Mouse (Mus musculus): Measurements from ENCODE around the gene Styx. TPM values are rescaled to one million over a fixed set of nuclear protein-coding genes. Genes with fewer than 3 reads are reported as not detected.

The Styx gene
- polyA plus RNA-seq, 1 experiment from 2014 or later, result 81.2 TPM

- no peak for ATAC-seq (ENCODE audit: low FRiP score, low TSS enrichment)
- H3K27ac ChIP-seq (ENCODE audit: low read depth, low read length), result no peak overlapping the region
- no peak overlapping the region for H3K9ac ChIP-seq (ENCODE audit: low read depth, low read length)
- 90% methylated on average over 4 of the region's 4 CpGs for WGBS
- H3K4me2 ChIP-seq (replicated peaks; ENCODE audit: low read depth, low read length), result no peak overlapping the region
- peaks cover 14% of the 10 kb centered on the region for H3K36me3 ChIP-seq (ENCODE audit: control insufficient read depth, insufficient read depth, low read length)
- H3K4me3 ChIP-seq (ENCODE audit: low read length), result no peak overlapping the region
- H3K9me3 ChIP-seq (ENCODE audit: control insufficient read depth, low read length), result no peaks in the 10 kb centered on the region
- no peaks in the 10 kb centered on the region for H3K27me3 ChIP-seq (ENCODE audit: control insufficient read depth, insufficient read depth, low read length)
- peaks cover 4% of the 10 kb centered on the region; the same call in 1 of the 2 replicates for H3K4me1 ChIP-seq (ENCODE audit: control insufficient read depth, insufficient read depth, low read length)
Measured at GRCm38 (mm10) chr14:45328072-45328713, 22.7 kb upstream of the Styx start.

- Histone ChIP-seq H3K4me3 (ENCODE audit: low read length) (peak overlapping the region; percentile 83), H3K4me1 (ENCODE audit: control insufficient read depth, insufficient read depth, low read length) (peaks cover 4% of the 10 kb centered on the region; the same call in 1 of the 2 replicates), H3K9ac (ENCODE audit: low read depth, low read length) (no peak overlapping the region), H3K27ac (ENCODE audit: low read depth, low read length) (no peak overlapping the region), H3K27me3 (ENCODE audit: control insufficient read depth, insufficient read depth, low read length) (no peaks in the 10 kb centered on the region), H3K4me2 (replicated peaks; ENCODE audit: low read depth, low read length) (peak overlapping the region; percentile 46), H3K36me3 (ENCODE audit: control insufficient read depth, insufficient read depth, low read length) (peaks cover 21% of the 10 kb centered on the region), H3K9me3 (ENCODE audit: control insufficient read depth, low read length) (no peaks in the 10 kb centered on the region)
- peak; percentile 9 for ATAC-seq (ENCODE audit: low FRiP score, low TSS enrichment)
- 11% methylated on average over 8 of the region's 8 CpGs for WGBS
Measured at GRCm38 (mm10) chr14:45329018-45329588, 21.8 kb upstream of the Styx start.

- peak within 1 kb of the TSS; percentile 91 for H3K9ac ChIP-seq (ENCODE audit: low read depth, low read length)
- H3K27me3 ChIP-seq (ENCODE audit: control insufficient read depth, insufficient read depth, low read length), result no peaks in the 10 kb centered on the region
- H3K9me3 ChIP-seq (ENCODE audit: control insufficient read depth, low read length), result no peaks in the 10 kb centered on the region
- H3K36me3 ChIP-seq (ENCODE audit: control insufficient read depth, insufficient read depth, low read length), result peaks cover 25% of the 10 kb centered on the region
- WGBS, result under 1% methylated on average over 44 of the region's 44 CpGs
- peaks cover 4% of the 10 kb centered on the region; the same call in 1 of the 2 replicates for H3K4me1 ChIP-seq (ENCODE audit: control insufficient read depth, insufficient read depth, low read length)
- peak within 1 kb of the TSS; percentile 69; the same call in 1 of the 2 replicates for H3K27ac ChIP-seq (ENCODE audit: low read depth, low read length)
- H3K4me2 ChIP-seq (replicated peaks; ENCODE audit: low read depth, low read length), result peak within 1 kb of the TSS; percentile 78
- peak; percentile 98 for ATAC-seq (ENCODE audit: low FRiP score, low TSS enrichment)
- H3K4me3 ChIP-seq (ENCODE audit: low read length), result peak within 1 kb of the TSS; percentile 83
Measured at GRCm38 (mm10) chr14:45329589-45330181, 21.2 kb upstream of the Styx start, which contains the start of gene Psmc6. TSS of gene Psmc6 (plus strand) at chr14:45329788.

GRCm38 (mm10) chr14:45364211-45365195, 13.6 kb downstream of the Styx start:
- ATAC-seq (ENCODE audit: low FRiP score, low TSS enrichment), result no peak
- 94% methylated on average over 16 of the region's 16 CpGs for WGBS
- Histone ChIP-seq H3K4me3 (ENCODE audit: low read length) (no peak overlapping the region), H3K9ac (ENCODE audit: low read depth, low read length) (no peak overlapping the region), H3K4me1 (ENCODE audit: control insufficient read depth, insufficient read depth, low read length) (no peaks in the 10 kb centered on the region), H3K36me3 (ENCODE audit: control insufficient read depth, insufficient read depth, low read length) (peaks cover 4% of the 10 kb centered on the region), H3K9me3 (ENCODE audit: control insufficient read depth, low read length) (no peaks in the 10 kb centered on the region), H3K27me3 (ENCODE audit: control insufficient read depth, insufficient read depth, low read length) (no peaks in the 10 kb centered on the region), H3K4me2 (replicated peaks; ENCODE audit: low read depth, low read length) (no peak overlapping the region), H3K27ac (ENCODE audit: low read depth, low read length) (no peak overlapping the region)

GRCm38 (mm10) chr14:45365196-45365587, 14.3 kb downstream of the Styx start:
- no peaks in the 10 kb centered on the region for H3K4me1 ChIP-seq (ENCODE audit: control insufficient read depth, insufficient read depth, low read length)

GRCm38 (mm10) chr14:45378771-45379170, 27.9 kb downstream of the Styx start:
- H3K27ac ChIP-seq (ENCODE audit: low read depth, low read length), result no peak overlapping the region

More at GRCm38 (mm10) chr14:45365196-45365587, 14.3 kb downstream of the Styx start:
- Histone ChIP-seq H3K27me3 (ENCODE audit: control insufficient read depth, insufficient read depth, low read length) (no peaks in the 10 kb centered on the region), H3K36me3 (ENCODE audit: control insufficient read depth, insufficient read depth, low read length) (peaks cover 11% of the 10 kb centered on the region), H3K4me3 (ENCODE audit: low read length) (no peak overlapping the region), H3K27ac (ENCODE audit: low read depth, low read length) (no peak overlapping the region), H3K4me2 (replicated peaks; ENCODE audit: low read depth, low read length) (no peak overlapping the region), H3K9ac (ENCODE audit: low read depth, low read length) (no peak overlapping the region), H3K9me3 (ENCODE audit: control insufficient read depth, low read length) (no peaks in the 10 kb centered on the region)
- WGBS, result 87% methylated on average over 6 of the region's 6 CpGs
- no peak for ATAC-seq (ENCODE audit: low FRiP score, low TSS enrichment)

GRCm38 (mm10) chr14:45380756-45381155, 29.9 kb downstream of the Styx start:
- no peaks in the 10 kb centered on the region for H3K9me3 ChIP-seq (ENCODE audit: control insufficient read depth, low read length)
- no peak overlapping the region for H3K27ac ChIP-seq (ENCODE audit: low read depth, low read length)
- WGBS, result 92% methylated on average over 6 of the region's 6 CpGs
- no peak for ATAC-seq (ENCODE audit: low FRiP score, low TSS enrichment)
- H3K27me3 ChIP-seq (ENCODE audit: control insufficient read depth, insufficient read depth, low read length), result no peaks in the 10 kb centered on the region
- no peak overlapping the region for H3K4me2 ChIP-seq (replicated peaks; ENCODE audit: low read depth, low read length)
- no peaks in the 10 kb centered on the region for H3K4me1 ChIP-seq (ENCODE audit: control insufficient read depth, insufficient read depth, low read length)
- no peak overlapping the region for H3K4me3 ChIP-seq (ENCODE audit: low read length)
- H3K9ac ChIP-seq (ENCODE audit: low read depth, low read length), result no peak overlapping the region
- peaks cover 32% of the 10 kb centered on the region for H3K36me3 ChIP-seq (ENCODE audit: control insufficient read depth, insufficient read depth, low read length)

More at GRCm38 (mm10) chr14:45378771-45379170, 27.9 kb downstream of the Styx start:
- 62% methylated on average over 3 of the region's 3 CpGs for WGBS
- Histone ChIP-seq H3K4me2 (replicated peaks; ENCODE audit: low read depth, low read length) (no peak overlapping the region), H3K4me1 (ENCODE audit: control insufficient read depth, insufficient read depth, low read length) (no peaks in the 10 kb centered on the region), H3K36me3 (ENCODE audit: control insufficient read depth, insufficient read depth, low read length) (peaks cover 32% of the 10 kb centered on the region), H3K4me3 (ENCODE audit: low read length) (no peak overlapping the region), H3K9ac (ENCODE audit: low read depth, low read length) (no peak overlapping the region), H3K27me3 (ENCODE audit: control insufficient read depth, insufficient read depth, low read length) (no peaks in the 10 kb centered on the region), H3K9me3 (ENCODE audit: control insufficient read depth, low read length) (no peaks in the 10 kb centered on the region)
- no peak for ATAC-seq (ENCODE audit: low FRiP score, low TSS enrichment)

- ATAC-seq (ENCODE audit: low FRiP score, low TSS enrichment), result no peak
- no peaks in the 10 kb centered on the region for H3K27me3 ChIP-seq (ENCODE audit: control insufficient read depth, insufficient read depth, low read length)
Measured at GRCm38 (mm10) chr14:45382912-45383311, 32.0 kb downstream of the Styx start.

More at GRCm38 (mm10) chr14:45382912-45383311, 32.0 kb downstream of the Styx start:
- Histone ChIP-seq H3K4me2 (replicated peaks; ENCODE audit: low read depth, low read length) (no peak overlapping the region), H3K4me3 (ENCODE audit: low read length) (no peak overlapping the region), H3K27ac (ENCODE audit: low read depth, low read length) (no peak overlapping the region), H3K9me3 (ENCODE audit: control insufficient read depth, low read length) (no peaks in the 10 kb centered on the region), H3K9ac (ENCODE audit: low read depth, low read length) (no peak overlapping the region), H3K36me3 (ENCODE audit: control insufficient read depth, insufficient read depth, low read length) (peaks cover 32% of the 10 kb centered on the region), H3K4me1 (ENCODE audit: control insufficient read depth, insufficient read depth, low read length) (peaks cover 12% of the 10 kb centered on the region; the same call in 1 of the 2 replicates)
- 86% methylated on average over 4 of the region's 4 CpGs for WGBS

Data from kidney, embryonic 14.5 days (tissue).